Mouse (Mus musculus): ENCODE data around the gene 4933406M09Rik.
A peak's percentile ranks its signal among the peaks of the same experiment; 100 is the strongest.

DNA sequence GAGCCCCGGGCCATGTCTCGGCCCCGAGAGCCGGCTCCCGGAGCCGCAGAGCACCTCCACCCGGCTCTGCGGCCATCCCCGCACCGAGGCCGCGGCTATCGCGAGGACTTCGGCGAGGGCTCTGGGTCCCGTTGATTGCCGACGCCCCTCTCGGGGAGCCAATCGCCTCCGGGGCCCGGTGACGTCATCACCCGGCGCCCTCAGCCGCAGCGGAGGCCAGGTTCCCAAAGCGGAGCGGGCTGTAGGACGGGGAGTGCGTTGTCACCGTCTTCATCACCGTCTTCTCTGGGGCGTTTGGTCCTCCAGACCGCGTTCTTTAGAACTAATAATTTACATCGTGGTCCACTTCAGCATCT, 23.9 kb upstream of the 4933406M09Rik start, which contains the start of gene Tmem183a:
- TF ChIP-seq POLR2A (IDR thresholded peaks at IDR 0.05; ENCODE audit: low read depth, low read length) (peak; percentile 95), CTCF (IDR thresholded peaks at IDR 0.05; ENCODE audit: extremely low read depth, insufficient read length, insufficient replicate concordance, low read depth, low read length) (no peak)
